Comparison of ENCODE assay signal across 1 mouse cellular context in the genomic region with DNA sequence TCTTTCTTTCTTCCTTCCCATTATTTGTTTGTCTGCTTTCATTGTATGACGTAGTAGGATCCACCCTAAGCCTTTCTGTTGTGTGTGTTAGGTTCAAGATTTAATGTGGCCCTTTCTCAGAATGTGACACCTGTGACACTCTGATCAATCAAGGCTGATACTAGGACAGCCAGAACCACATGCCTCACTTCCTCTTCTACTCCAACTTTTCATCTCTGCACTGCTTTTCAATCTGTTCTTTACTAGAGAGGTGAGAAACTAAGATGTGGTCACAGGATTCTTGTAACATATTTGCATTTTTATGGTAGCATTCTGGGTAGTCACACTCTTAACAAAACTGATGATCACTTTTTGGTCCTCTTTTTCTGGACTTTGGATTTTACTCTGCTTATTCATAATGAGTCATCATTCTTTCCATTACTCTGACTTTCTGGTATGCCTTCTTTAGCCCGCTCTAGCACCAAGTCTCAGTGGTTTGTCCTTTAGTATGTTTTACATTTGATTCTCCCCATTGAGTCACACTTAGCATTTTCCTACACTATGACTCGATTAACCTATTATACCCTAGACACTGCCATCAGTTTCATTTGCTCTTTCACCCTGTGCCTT.
TF ChIP-seq lines count a peak whose summit lies in the region.

No protein-coding gene starts in this region.

TF ChIP-seq in CH12.LX, 34 proteins besides CTCF, POLR2A, EP300 and RAD21 (continued from another document):
- TF ChIP-seq ZMIZ1 (IDR thresholded peaks at IDR 0.05; ENCODE audit: low read depth, low read length): peak; percentile 76
- TF ChIP-seq CHD2 (IDR thresholded peaks at IDR 0.05; ENCODE audit: low read length): peak; percentile 75
- TF ChIP-seq ELF1 (IDR thresholded peaks at IDR 0.05; ENCODE audit: low read depth, low read length): peak; percentile 65
- TF ChIP-seq HCFC1 (IDR thresholded peaks at IDR 0.05; ENCODE audit: low read depth, low read length): peak; percentile 60
- peak; percentile 97 for TF ChIP-seq MEF2A (IDR thresholded peaks at IDR 0.05; ENCODE audit: borderline replicate concordance, low read depth, low read length)
- no peak; the same call in 1 of the 2 replicates for TF ChIP-seq ZKSCAN1 (IDR thresholded peaks at IDR 0.05; ENCODE audit: borderline replicate concordance, low read depth, low read length)
- TF ChIP-seq ZNF384 (IDR thresholded peaks at IDR 0.05; ENCODE audit: low read depth, low read length): peak; percentile 77
- TF ChIP-seq USF2 (conservative IDR thresholded peaks at IDR 0.05; ENCODE audit: low read depth, low read length): no peak
- peak; percentile 94 for TF ChIP-seq SIN3A (IDR thresholded peaks at IDR 0.05; ENCODE audit: low read length)
- peak; percentile 100 for TF ChIP-seq JUND (conservative IDR thresholded peaks at IDR 0.05; ENCODE audit: low read depth, low read length)
- TF ChIP-seq MAFK (IDR thresholded peaks at IDR 0.05; ENCODE audit: insufficient replicate concordance, low read length): peak; percentile 92
- TF ChIP-seq NRF1 (IDR thresholded peaks at IDR 0.05; ENCODE audit: low read depth, low read length): no peak
TF ChIP-seq in CH12.LX: peak in this region for 26.
